Mouse (Mus musculus): ENCODE results near the gene Nupr1.
A peak's percentile ranks its signal among the peaks of the same experiment; 100 is the strongest.

Gene Nupr1

GRCm38 (mm10) chr7:126598919-126599318, 31.7 kb downstream of the Nupr1 start:
- no peak for DNase-seq (ENCODE audit: low read depth, low spot score)

DNA sequence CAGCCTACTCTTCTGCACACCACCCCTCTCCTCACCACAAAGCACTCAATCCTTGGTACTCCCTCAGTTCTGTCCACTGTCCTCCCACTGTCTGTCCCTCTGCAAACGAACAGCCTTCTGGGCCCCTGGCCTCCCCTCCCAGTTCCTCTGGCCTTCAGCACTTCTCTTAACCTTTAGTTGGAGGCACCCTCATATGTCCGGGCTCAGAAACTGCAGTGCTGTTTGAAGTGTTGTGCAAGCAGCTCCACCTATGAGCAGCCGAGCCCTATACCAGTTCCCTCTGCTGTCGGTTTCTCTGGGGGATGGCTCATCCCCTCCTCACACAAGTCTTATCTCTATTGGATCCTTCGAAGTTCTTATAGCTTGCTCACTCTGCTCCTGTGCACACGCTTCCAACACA, 34.2 kb downstream of the Nupr1 start:
- no peak for DNase-seq (ENCODE audit: low read depth, low spot score)

GRCm38 (mm10) chr7:126595890-126596289, 34.8 kb downstream of the Nupr1 start:
- no peak for DNase-seq (ENCODE audit: low read depth, low spot score)

DNA sequence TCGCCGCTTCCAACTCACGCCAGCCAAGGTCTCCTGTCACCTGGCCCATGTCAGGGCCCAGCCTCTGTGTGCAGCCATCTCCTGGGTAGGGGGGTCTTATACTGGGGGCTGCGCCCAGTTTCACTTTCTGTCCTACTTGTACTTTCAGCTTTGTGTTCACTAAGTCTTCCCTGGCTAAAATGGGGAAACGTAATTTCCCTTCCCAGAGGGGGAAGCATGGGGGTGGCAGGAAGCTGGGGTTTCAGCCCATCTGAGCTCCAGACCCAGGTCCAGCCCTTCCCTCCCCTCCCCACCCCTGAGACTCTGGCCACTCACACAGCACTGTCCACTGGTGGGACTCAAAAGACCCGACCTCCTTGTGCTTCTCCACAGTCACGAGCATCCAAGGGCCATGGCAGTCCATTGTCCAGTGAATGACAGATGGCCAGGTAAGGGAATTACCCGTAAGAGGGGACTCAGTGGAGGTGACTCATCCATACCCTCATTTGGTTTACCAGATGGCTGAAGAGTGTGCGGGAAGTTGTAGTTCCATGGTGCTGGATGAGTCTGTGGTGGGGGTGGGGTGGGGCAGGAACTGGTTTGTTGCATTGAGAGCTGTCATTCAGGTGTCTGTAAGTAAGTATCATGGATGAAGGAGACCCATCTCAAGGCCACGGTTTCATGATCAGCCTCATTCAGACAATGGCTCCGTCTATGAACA, 35.6 kb downstream of the Nupr1 start, which contains the start of gene Il27:
TSS of gene Il27 (minus strand) at position 80 of the 700 bp plus-strand sequence.
- no peak for DNase-seq (ENCODE audit: low read depth, low spot score)

DNA sequence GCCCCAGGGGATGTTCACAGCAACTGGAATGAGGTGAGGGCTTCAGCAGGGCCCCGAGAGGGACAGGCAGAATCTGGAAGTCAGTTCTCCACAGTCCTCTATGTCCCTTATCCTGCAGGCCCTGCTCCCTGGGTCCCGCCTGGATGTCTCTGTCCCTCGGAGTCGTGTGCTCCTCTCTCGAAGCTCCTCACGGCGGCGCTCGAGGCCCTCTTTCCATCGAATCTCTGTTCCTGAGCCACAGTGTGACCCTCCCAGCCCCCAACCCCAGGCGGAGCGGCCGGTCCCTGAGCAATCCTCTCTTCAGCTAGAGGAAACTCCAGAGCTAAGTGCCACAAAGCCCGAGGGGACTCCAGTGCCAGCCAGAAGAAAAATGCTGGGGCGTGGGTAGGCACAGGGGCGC, 42.9 kb downstream of the Nupr1 start:
- no peak for DNase-seq (ENCODE audit: low read depth, low spot score)

DNA sequence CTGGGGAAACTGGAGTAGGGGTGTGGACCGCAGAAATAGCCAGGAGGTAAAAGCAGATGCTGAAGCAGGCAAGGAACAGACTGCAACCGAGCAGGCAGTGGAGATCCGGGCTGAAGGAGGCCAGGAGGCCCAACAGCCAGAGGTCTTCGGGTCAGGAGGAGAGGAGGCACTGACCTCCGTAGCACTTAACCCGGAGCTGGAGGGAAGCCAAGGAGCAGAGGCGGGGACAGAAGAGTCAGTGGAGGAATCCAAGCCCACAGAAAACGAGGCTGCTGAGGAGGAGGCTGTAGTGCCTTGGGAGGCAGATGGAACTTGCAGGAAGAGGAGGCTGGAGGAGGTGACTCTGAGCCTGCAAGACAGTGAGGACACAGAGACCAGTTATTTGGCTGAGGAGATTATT, 43.8 kb downstream of the Nupr1 start:
- no peak for DNase-seq (ENCODE audit: low read depth, low spot score)

DNA sequence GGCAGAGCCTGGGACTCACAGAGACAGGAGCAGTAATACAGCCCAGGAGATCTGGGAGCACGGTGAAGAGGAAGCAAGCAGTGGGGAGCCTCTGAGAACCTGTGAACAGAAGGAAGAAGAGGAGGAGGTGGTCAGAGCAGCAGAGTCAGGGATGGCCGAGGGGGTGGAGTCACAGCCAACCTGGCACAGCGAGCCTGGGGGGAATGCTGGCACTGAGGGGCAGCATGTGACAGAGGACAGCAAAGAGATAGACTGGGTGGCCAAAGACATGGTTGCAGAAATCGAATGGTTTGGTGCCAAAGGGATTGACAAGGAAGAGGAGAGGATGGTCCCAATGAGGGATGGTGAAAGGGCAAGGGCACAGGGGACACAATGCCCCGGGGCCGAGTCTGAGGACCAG, 44.9 kb downstream of the Nupr1 start, which contains the start of gene Cln3:
TSS of gene Cln3 (minus strand) at position 101 of the 400 bp plus-strand sequence.
- DNase-seq (ENCODE audit: low read depth, low spot score) = no peak

- DNase-seq (ENCODE audit: low read depth, low spot score) = no peak
Observed at GRCm38 (mm10) chr7:126584506-126584977, 46.1 kb downstream of the Nupr1 start, which contains the start of gene Apobr. Gene Apobr (plus strand): TSS chr7:126584942.

GRCm38 (mm10) chr7:126583761-126584160, 46.9 kb downstream of the Nupr1 start:
- no peak for DNase-seq (ENCODE audit: low read depth, low spot score)

GRCm38 (mm10) chr7:126583251-126583709, 47.4 kb downstream of the Nupr1 start:
- DNase-seq (ENCODE audit: low read depth, low spot score) = peak; percentile 84

GRCm38 (mm10) chr7:126582759-126583158, 47.9 kb downstream of the Nupr1 start:
- no peak for DNase-seq (ENCODE audit: low read depth, low spot score)

DNA sequence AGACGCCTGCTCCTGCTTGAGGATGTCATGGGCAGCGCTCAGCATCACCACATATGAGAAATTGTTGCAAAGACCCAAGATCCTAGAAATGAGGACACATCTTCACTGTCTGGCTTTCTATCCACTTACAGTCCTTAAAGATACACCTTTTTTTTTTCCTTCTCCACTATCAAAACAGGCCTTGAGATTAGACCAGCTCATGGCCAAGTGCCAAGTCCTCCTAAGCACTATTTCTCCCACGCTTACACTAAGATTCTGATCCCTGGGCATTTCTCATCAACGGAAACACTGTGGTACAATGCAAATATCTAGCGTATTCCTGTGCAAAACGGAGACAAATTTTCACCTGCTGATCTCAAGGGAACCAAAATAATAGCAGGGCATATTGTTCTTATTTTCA, 49.0 kb downstream of the Nupr1 start:
- no peak for DNase-seq (ENCODE audit: low read depth, low spot score)

- DNase-seq (ENCODE audit: low read depth, low spot score) = no peak
Observed at GRCm38 (mm10) chr7:126579172-126579571, 51.5 kb downstream of the Nupr1 start.

GRCm38 (mm10) chr7:126576946-126577345, 53.7 kb downstream of the Nupr1 start:
- DNase-seq (ENCODE audit: low read depth, low spot score) = no peak
